In the genomic region with DNA sequence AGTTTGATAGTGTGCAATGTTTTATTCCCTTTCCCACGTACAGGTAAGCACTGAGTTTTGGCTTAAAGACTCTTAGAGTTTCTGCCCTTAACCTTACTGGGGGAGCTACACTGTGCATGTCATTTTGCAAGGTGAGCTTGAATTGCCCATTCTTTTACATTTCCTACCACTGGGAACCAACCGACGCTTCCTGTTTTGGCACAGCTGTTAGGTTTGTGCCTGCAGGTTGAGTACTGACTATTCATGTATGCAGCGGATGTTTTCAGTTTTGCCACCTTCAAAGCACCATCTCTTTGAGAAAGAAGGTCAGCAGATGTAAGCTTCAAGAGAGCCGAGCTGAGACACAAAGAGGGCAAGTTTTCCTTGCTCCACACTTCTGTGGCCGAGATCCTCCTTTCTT, we compare ENCODE assay signal across 8 mouse cellular contexts. TPM values are rescaled to one million over a fixed set of nuclear protein-coding genes. Genes with fewer than 3 reads are reported as not detected.
DNase-seq lines count a peak whose midpoint lies in the region; ATAC-seq lines count a peak whose summit lies in the region.

No protein-coding gene starts in this region.

- H3K4me3 ChIP-seq in heart, embryonic 14.5 days (ENCODE audit: control insufficient read depth in 1 of 2, insufficient read depth in 1 of 2, low read depth in 1 of 2, low read length in 2 of 2) = peak overlapping the region in 1 of 2 experiments; percentile 81; a peak in 2 of 4 replicates
- H3K4me3 ChIP-seq in intestine, embryonic 15.5 days (replicated peaks) = peak overlapping the region; percentile 61

- ATAC-seq in heart, embryonic 14.5 days (ENCODE audit: insufficient number of reproducible peaks, insufficient read depth, low FRiP score, low read depth) = no peak
- no peak for ATAC-seq in intestine, embryonic 15.5 days
- ATAC-seq in neutrophil, adult 5-6 weeks (ENCODE audit: extremely low read depth, insufficient number of reproducible peaks, low FRiP score, poor library complexity, severe bottlenecking) = peak; percentile 25; the same call in 1 of the 2 replicates

- DNase-seq in heart, postnatal 14 days = no peak
- DNase-seq in c-Kit-negative CD71-positive TER-119-positive erythroid progenitor cells, embryonic 14.5 days (ENCODE audit: low read depth, low spot score) = peak; percentile 24
- no peak for DNase-seq in adrenal gland, postnatal 36 days
- no peak for DNase-seq in gastrocnemius, adult 8-10 months (ENCODE audit: low spot score in 2 of 2)
- DNase-seq in layer of hippocampus, adult 9-11 months = no peak

- peak overlapping the region; percentile 73 for H3K4me2 ChIP-seq in heart, embryonic 14.5 days (ENCODE audit: low read length)
- peak overlapping the region; percentile 65 for H3K4me2 ChIP-seq in intestine, embryonic 15.5 days (replicated peaks)

- WGBS in heart, embryonic 14.5 days = 73% methylated on average over 6 of the region's 6 CpGs
- 63% methylated on average over 6 of the region's 6 CpGs for WGBS in intestine, embryonic 15.5 days

- peaks cover 0 to 6% of the 10 kb centered on the region in 2 experiments; a peak in 2 of 4 replicates for H3K4me1 ChIP-seq in heart, embryonic 14.5 days (ENCODE audit: control insufficient read depth in 2 of 2, insufficient read depth in 2 of 2, low read length in 2 of 2)
- H3K4me1 ChIP-seq in intestine, embryonic 15.5 days (replicated peaks) = peaks cover 4% of the 10 kb centered on the region; the same call in 1 of the 2 replicates

- no peak overlapping the region for H3K27ac ChIP-seq in heart, embryonic 14.5 days (replicated peaks in 1 of 2; ENCODE audit: control insufficient read depth in 1 of 2, insufficient read depth in 1 of 2, low read depth in 2 of 2, low read length in 2 of 2)
- H3K27ac ChIP-seq in intestine, embryonic 15.5 days = no peak overlapping the region

- H3K27me3 ChIP-seq in heart, embryonic 14.5 days (ENCODE audit: control insufficient read depth, insufficient read depth, low read length) = no peaks in the 10 kb centered on the region
- H3K27me3 ChIP-seq in intestine, embryonic 15.5 days (replicated peaks) = no peaks in the 10 kb centered on the region

- H3K36me3 ChIP-seq in heart, embryonic 14.5 days (ENCODE audit: control insufficient read depth, insufficient read depth, low read length) = peaks cover 23% of the 10 kb centered on the region
- peaks cover 3% of the 10 kb centered on the region; the same call in 1 of the 2 replicates for H3K36me3 ChIP-seq in intestine, embryonic 15.5 days

- H3K9me3 ChIP-seq in heart, embryonic 14.5 days (ENCODE audit: control insufficient read depth, low read length) = no peaks in the 10 kb centered on the region
- no peaks in the 10 kb centered on the region for H3K9me3 ChIP-seq in intestine, embryonic 15.5 days

- intact Hi-C loops in heart, postnatal 14 days (cut with DNase I) = loop anchor here (10.0 kb wide), 1 partner anchor 201 kb away; a partner anchor contains a TSS

- 0 out of 2 replicates have a peak overlapping the region, but pooled peaks have one; percentile 85 for H3K9ac ChIP-seq in heart, embryonic 14.5 days (ENCODE audit: low read length)
- no peak overlapping the region for H3K9ac ChIP-seq in intestine, embryonic 15.5 days

RNA-seq across cellular contexts. Expression of a gene that starts 1.3 kb away (rescaled TPM):
- 34.8 and 37.4 TPM in 2 replicates for polyA plus RNA-seq in heart, embryonic 14.5 days (2014; fragmentation: Nextera tagmentation; extraction: Ambion mirVana)
- 1 to 10 TPM; 3.8 to 7.7 TPM for total RNA-seq in heart, postnatal 14 days (2021)
- polyA plus RNA-seq in intestine, embryonic 15.5 days (2015; fragmentation: Nextera tagmentation; extraction: Ambion mirVana) = 38.0 and 44.2 TPM in 2 replicates
- total RNA-seq in neutrophil, adult 5-6 weeks (2017) = 146 and 157 TPM in 2 replicates
- total RNA-seq in adrenal gland, postnatal 36 days (2021) = 1 to 10 TPM; 3.6 to 5.1 TPM
- total RNA-seq in gastrocnemius, adult 8-10 months (2022) = 1 to 10 TPM; 1.0 to 1.4 (median 1.2) TPM

RNA-seq across cellular contexts. Expression of a gene that starts 45.5 kb away (rescaled TPM):
- 29.2 and 31.0 TPM in 2 replicates for polyA plus RNA-seq in heart, embryonic 14.5 days (2014; fragmentation: Nextera tagmentation; extraction: Ambion mirVana)
- total RNA-seq in heart, postnatal 14 days (2021) = 10 to 100 TPM; 41.7 to 42.9 TPM
- polyA plus RNA-seq in intestine, embryonic 15.5 days (2015; fragmentation: Nextera tagmentation; extraction: Ambion mirVana) = 9.6 and 11.4 TPM in 2 replicates
- 16.4 and 16.7 TPM in 2 replicates for total RNA-seq in neutrophil, adult 5-6 weeks (2017)
- total RNA-seq in adrenal gland, postnatal 36 days (2021) = 10 to 100 TPM; 36.9 to 46.7 TPM
- total RNA-seq in gastrocnemius, adult 8-10 months (2022) = 10 to 100 TPM; 16.7 to 21.0 (median 18.1) TPM

Comparison
In these comparisons a context has a peak if more than half of its experiments do, and no peak if none do; other contexts are left out.
1. RNA of a gene that starts 1.3 kb away (total RNA-seq): 146 to 157 TPM in neutrophil, adult 5-6 weeks; 3.8 to 7.7 TPM in heart, postnatal 14 days, 3.6 to 5.1 TPM in adrenal gland, postnatal 36 days and 1.0 to 1.4 TPM in gastrocnemius, adult 8-10 months; every median in the first group is over 10 times any median in the second.